Mouse (Mus musculus): ENCODE results near the gene Wdr91.

Wdr91 gene

DNA sequence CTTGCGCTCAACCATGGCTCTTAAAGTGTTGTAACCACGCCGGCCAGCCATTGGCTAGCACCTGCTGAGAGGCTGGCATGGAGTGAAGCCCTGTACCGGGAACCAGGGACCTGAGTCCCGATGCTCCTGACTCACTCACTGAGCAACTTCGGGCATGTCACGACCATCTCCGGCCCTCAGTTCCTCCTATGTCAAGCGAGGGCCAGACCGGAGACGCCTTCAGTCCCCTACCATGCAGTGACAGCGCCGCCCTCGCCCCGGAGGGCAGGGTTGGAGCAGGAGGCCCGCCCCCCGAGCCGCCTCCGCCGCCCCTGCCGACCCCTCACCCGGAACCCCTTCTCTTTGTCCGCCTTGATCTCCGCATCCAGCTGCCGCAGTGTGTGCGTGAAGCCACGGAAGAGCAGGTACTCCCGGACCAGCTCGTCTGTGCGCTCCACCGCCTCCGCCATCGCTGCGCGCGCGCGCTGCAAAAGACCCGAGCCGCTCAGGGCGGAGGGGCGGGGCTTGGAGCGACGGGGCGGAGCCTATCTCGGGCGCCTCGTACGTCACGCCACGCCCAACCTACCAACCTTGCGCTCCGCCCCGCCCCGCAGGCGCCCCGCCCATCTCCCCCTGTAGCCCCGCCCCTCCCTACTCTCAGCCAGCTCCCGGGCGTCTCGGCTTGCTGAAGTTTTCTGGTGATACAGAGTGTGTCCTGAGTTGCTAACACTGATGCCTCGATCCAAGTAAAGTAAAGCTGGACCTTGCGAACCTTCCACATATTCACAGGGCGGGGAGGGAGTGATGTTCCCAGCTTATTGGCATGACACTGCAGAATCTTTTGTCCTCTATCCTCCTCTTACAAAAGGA, at the start of gene Wdr91:
Gene Wdr91, minus strand, starts transcription at position 506 of the 849 bp plus-strand sequence.
- peak; percentile 76 to 88 for DNase-seq (ENCODE audit: low read depth in 1 of 2, low spot score in 2 of 2)

DNA sequence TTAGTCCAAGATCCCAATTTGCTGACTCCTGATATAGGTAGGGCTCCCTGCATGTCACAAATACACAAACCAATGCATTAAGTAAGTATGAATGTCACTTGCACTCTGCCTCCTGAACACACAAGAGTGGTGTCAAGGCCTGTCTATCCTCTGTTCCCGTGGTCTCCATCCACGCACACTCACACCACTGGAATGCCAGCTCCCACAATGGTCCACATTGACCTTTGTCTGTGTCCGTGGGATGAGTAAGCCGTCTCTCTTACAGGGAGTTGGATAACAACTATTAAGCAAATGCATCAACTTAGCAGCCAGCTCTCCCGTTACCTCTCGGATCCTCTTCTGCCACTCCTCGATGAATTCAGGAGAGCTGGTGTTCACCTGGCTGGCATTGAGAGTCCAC, 48.5 kb upstream of the Wdr91 start:
- DNase-seq (ENCODE audit: low read depth in 1 of 2, low spot score in 2 of 2), result no peak

DNA sequence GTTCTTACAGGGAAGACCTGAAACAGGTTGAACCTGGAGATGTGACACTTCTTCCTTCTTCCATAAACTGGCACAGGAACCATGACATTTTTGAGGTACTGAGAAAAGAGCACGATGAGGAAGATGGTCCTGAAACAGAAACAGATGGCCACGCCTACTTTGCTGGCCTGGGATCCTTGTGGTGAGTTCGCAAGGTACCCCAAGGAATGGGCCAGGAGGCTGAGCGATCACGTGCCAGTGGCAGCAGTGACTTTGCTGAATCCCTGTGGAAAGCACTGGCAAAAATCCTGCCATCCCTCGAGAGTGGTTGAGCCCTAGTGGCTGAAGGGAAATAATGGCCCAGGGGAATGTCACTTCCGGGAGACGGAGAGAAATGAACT, 45.2 kb upstream of the Wdr91 start:
- no peak for DNase-seq (ENCODE audit: low read depth in 1 of 2, low spot score in 2 of 2)

DNA sequence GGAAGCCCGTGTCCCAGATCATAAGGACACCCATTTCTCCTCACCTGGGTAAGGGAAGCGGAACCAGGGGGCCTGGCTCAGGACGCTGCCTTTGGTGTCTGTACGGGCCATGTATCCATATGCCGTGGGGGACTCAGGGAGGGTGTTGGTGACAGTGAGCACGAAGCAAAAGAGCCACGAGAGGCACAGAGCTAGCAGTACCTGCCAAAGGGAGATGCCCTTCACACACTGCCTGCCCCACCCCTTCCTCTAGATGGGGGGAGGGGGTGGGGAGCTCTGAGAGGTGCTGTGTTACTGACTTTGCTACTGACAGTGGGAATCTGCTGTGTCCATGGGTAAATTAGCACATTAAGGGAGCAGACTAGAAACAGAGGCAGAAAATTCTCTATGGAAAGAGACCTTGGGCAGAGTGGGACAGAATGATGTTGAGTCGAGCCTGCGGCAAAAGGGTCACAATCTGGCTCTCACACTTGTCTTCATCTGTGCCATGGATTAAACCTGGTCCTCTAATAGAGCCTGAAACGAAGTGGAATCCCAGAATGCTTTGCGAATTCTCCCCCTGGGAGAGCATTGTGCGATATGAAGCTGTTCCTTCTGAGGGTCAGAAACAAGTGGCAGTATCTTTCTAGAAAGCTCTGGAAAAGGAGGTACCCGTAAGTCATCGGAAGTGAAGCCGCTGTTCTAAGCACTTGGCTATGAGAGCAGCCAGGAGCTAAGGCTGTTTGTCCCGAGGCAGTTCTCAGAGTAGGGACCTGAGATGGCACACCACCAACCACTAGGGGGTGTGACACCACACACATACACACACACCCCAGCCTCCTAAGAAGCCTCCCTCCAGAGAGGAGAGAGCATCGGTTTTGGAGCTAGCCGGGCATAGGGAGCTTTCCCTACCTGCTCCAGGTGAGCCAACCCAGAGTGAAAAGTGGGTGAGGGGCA, 44.5 kb upstream of the Wdr91 start:
- no peak for DNase-seq (ENCODE audit: low read depth in 1 of 2, low spot score in 2 of 2)

DNA sequence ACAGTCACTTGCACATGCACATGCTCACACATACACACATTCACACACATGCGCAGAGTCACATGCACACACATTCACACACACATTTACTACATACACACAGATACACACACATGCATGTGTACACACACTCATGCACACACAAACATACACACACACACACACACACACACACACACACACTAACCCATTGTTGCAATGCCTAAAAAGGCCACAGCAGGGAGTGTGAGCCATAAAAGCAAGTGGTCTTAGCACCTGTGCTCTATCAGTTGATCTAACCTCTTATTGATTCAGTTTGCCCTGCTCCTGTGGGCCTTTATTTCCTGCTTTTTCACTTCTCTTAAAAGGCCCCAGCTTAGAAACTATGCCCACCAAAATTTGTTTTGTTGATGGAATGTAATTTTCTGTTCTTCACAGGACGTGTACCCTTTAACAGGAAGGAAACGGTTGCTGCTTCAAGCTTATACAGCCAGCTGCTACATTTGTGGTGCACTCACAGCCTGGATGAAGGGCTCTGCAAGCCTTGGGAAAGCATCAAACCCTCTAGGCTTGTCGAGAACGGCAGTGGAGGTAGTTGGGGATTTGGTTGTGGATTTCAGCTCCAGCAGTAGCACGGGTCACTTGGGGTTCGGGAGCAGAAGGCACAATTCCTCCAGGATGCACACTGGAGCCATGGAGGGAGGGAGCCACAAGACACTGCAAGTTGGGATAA, 41.4 kb upstream of the Wdr91 start:
- DNase-seq (ENCODE audit: low read depth in 1 of 2, low spot score in 2 of 2), result no peak

DNA sequence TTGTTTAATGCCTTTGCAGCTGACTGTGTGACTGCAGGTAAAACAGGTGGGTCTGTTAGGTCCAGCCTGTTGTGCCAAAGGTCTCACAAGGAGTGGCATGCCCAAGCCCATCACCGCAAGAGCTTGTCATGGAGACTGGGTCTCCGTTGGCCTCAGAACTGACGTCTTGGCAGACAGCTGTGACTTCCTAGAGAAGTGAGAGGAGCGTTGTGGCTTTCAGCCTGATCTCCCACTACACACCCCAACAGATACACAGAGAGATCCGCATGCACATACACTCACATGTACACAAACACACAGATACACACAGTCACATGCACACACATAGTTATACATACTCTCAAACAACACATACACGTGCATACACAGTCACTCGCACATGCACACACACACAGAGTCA, 40.8 kb upstream of the Wdr91 start:
- DNase-seq (ENCODE audit: low read depth in 1 of 2, low spot score in 2 of 2), result no peak

DNA sequence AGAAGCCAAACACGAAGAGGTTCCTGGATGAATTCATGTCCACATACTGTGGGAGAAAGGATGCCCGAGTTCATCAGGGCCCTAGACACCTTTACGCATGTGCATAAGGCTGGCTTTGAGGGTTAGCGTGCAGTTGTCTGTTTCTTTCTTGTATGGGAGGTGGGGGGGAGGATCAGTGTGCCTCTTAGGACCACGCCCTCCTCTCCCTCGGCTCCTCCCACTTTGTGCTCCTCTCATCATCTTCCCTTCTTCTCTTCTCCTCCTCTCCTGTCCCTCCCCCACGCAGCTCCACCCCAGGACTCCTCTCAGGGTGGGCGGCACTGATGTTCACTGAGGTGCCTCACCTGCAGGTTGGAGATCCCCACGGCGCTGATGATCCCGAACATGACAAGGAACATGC, 37.8 kb upstream of the Wdr91 start:
- no peak for DNase-seq (ENCODE audit: low read depth in 1 of 2, low spot score in 2 of 2)

DNA sequence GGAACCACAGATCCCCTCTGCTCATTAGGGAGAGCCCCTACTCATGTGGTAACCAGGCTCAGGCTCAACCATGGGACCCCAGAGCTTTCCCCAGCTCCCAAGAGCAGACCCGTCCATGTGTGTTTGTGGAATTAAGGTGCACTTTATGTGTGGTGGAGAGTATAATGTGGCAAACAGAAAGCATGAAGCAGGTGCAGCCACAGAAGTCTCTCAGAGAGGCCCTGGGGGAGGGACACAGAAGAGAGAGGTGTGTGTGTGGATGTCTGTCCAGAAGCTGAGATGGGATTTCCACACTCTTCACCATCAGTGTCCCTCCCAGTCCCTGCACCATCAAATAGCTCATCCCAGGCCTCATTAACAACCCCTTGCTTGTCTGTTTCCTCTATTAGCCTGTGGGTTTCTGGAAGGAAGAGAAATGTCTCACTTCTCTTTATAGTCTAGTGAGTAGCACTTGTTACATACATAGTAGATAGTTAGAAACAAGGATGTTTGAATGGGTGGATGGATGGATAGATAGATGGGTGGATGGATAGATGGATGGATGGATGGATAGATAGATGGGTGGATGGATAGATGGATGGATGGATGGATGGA, 35.9 kb upstream of the Wdr91 start:
- no peak for DNase-seq (ENCODE audit: low read depth in 1 of 2, low spot score in 2 of 2)

DNA sequence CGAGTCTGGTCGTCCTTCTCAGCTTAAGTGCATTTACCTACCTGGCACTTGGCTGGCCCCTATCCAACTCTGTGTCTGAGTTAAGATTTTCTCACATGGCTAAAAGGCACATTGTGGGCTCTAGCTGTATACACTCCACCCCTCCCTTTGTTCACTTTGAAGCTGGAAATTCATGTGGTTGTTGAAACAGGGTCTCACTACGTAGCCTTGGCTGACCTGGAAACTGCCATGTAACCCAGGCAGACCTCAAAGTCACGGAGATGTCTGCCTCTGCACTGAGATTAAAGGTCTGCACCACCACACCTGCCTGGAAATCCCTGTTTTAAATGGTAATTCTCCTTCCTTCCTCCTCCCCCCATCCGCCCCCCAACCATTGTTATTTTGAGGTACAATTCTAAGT, 32.8 kb upstream of the Wdr91 start:
- DNase-seq (ENCODE audit: low read depth in 1 of 2, low spot score in 2 of 2), result no peak

DNA sequence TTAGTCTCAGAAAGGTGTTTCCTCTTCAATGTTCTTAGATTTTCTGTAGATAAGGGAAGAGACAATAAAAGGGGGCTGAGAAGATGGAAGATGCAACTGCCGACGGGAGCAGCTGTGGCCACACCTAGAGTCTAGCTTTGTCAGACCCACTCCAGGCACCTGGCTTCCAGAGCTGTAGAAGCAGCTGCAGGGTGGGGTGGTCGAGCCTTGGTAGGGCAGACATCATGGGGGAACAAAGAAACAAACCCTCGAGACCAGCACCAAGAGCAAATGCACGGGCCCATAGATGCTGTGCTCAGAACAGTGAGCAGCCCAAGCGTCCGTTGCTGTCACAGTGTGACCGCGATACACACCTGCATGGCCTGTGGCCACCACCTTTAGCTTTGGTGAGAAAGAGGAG, 31.8 kb upstream of the Wdr91 start:
- DNase-seq (ENCODE audit: low read depth in 1 of 2, low spot score in 2 of 2), result no peak

DNA sequence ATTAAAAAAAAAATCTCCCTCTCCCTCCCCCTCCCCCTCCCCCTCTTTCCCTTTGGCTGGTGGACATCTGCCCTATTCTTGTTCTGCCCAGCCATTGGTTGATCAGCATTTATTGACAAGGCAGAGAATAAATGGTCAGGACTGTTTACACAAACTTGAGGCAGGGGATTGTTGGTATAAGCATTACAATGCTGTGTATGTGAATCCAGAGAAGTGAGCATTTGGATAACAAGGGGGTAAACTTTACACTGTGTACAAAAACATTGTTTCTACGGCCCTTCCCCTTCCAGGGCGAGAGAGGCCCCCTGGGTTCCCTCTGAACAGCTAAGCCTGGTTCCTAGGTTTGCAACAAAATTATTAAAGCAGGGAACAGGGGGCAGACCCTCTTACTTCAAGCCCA, 30.8 kb upstream of the Wdr91 start:
- DNase-seq (ENCODE audit: low read depth in 1 of 2, low spot score in 2 of 2), result no peak

DNA sequence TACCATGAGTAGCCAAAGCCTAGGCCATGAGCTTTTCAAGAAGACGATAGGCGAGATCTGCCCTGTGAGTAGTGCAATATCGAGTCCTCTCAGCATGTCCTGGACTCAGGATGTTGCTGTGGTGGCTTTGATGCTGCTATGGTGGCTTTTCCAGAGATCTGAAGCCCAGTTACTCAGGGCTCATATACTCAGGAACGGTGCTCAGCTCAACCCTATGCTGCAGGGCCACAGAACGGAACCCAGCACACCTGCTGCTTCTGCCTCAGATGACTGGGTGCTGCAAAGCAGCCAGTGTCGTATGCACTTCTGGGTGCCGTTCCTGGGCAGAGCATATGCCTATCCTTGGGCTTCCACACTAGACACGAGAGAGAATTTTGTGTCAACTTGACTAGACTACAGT, 28.8 kb upstream of the Wdr91 start:
- DNase-seq (ENCODE audit: low read depth in 1 of 2, low spot score in 2 of 2), result no peak

DNA sequence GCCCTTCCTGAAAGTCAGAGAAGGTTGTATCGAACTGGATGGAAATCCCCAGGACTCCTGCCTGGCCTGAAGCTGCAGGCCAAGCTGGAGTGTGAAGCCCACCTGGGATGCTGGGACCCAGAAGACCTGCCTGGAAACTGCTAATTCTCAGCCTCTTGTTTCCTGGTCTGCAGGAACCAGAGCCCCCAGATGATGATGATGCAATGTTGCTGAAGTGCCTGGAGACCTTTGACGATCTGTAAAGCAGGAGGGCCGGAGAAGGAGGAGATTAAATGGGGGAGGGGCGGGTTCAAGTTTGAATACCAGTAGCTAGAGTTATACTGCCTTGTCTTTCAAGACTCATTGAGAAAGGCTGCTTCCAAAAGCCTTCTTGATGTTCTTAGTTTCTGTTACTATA, 28.3 kb upstream of the Wdr91 start:
- DNase-seq (ENCODE audit: low read depth in 1 of 2, low spot score in 2 of 2), result no peak

DNA sequence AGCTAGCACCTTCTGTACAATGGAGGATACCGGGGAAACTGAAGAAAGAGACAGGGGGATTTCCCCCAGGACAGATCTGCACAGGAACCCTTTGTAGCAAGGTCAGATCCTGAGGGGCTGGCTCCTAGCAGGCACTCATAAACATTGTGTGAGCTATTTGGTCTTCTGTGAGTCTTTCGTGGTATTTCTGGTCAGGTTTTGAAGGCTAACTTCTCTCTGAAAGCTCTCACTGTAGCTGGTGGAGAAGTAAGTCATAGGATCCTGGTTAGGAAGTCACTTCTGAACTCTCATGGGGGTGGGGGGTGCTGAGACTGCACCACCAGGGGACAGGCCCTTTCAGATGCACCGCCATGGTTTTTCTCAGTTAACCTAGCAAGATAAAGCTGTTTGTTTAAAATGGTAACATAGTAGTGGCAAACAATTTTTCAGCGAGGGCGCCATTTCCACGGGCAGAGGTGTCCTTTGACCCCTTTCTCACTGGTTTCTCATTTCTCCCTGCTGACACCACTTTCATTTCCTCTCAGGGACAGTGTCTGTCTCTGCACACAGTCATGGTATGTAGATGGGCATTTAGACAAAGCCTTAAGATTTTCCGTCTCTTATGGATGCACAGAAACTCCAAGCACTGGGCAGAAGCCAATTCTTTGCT, 27.7 kb upstream of the Wdr91 start:
- DNase-seq (ENCODE audit: low read depth in 1 of 2, low spot score in 2 of 2), result no peak

DNA sequence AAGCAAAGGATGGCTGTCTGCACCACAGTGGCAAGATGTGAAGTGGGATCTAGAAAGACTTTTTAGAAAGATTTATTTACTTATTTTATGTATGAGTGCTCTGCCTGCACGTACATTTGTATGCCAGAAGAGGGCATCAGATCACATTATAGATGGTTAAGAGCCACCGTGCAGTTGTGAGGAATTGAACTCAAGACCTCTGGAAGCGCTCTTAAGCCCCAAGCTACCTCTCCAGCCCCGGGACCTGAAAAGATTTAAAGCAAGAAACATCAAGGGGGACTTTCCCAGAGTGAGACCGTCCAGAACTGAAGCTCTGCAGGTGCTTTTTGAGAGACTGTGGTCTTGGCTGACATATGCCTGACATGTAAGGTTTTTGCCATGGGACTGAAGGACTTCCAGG, 26.1 kb upstream of the Wdr91 start:
- DNase-seq (ENCODE audit: low read depth in 1 of 2, low spot score in 2 of 2), result no peak

DNA sequence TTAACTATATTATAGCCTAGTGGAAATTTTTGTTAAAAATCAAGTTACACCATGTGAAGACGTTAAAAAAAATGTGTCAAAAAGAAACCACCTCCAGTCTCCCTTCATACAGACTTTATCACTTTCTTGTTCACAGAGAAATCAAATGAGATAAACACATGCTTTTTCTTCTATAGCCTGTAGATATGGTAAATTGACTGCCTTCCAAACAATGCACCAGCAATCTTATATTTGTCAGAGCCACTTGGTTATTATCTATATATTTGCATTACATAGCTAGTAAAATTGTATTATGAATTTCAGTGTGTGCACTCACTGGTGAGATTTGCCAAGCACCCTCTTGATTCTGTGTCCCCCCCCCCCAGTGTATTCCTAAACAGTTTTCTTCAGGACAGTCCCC, 22.0 kb upstream of the Wdr91 start:
- DNase-seq (ENCODE audit: low read depth in 1 of 2, low spot score in 2 of 2), result no peak

DNA sequence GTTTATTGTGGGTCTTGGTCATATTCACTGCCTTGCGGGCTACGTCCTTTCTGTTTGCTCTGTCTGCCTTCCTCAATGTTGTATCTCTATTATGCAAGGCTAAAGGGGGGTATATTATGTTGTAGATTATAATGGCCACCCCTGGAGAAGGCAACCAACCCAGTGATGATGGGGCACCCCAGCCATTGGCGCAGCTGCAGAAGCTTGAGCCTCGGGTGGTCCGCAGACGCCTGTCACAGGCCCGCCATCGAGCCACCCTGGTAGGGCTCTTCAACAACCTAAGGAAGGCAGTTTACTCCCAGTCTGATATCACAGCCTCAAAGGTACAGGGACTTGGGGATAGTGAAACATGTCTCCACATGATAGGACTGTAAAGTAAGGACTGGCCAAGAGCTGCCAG, 16.9 kb upstream of the Wdr91 start:
- no peak for DNase-seq (ENCODE audit: low read depth in 1 of 2, low spot score in 2 of 2)

DNA sequence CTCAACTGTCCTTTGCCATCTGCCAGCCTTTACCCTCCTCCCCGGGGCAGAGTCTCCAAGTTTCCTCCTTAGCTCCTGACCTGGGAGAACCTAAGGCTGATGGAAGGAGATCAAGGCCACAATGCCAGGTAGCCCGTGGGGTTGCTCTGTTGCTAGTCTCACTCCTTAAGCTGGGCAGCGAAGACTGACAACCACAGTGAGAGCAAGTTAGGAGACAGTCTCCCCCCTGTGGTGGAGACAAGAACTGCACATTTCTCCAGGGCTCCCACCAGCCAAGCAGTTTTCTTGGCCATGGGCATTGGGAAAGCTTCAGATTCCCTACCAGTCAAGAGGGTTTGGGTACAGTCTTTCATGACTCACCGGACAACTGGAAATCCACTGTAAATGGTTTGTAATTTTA, 16.5 kb upstream of the Wdr91 start:
- peak in 1 of 2 experiments; percentile 46 for DNase-seq (ENCODE audit: low read depth in 1 of 2, low spot score in 2 of 2)

DNA sequence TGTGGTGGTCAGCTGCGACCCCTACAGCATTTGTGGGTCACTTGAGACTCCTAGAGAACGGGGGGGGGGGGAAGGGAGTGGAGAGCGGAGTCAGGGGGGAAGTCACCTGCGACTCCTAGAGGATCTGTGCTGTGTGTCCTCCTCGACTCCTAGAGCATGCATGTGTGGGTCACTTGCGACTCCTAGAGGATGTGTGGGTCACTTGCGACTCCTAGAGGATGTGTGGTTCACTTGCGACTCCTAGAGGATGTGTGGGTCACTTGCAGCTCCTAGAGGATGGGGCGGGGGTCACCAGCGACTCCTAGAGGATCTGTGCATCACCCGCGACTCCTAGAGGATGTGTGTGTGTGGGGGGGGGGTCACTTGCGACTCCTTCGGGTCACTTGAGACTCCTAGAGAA, 11.3 kb upstream of the Wdr91 start:
- DNase-seq (ENCODE audit: low read depth in 1 of 2, low spot score in 2 of 2), result peak in 1 of 2 experiments; percentile 21

DNA sequence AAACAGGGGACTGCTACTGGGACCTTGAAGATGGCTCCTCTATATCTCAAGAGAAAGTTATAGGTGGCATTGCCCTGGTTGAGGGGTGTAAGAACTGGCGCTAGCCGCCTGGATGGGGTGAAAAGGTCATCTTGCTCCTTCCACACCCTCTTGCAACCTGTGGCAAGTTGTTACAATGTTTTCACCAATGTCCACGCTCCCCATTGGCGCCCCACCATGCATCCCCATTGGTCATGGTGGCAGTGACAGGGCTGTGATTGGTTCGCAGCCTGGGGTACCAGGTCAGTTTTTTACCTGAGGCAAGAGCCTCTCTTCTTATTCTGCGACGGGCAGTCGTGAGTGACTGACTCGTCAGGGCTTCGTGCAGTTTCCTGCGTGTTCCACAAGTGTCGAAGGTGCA, 10.0 kb upstream of the Wdr91 start:
- DNase-seq (ENCODE audit: low read depth in 1 of 2, low spot score in 2 of 2), result no peak

DNA sequence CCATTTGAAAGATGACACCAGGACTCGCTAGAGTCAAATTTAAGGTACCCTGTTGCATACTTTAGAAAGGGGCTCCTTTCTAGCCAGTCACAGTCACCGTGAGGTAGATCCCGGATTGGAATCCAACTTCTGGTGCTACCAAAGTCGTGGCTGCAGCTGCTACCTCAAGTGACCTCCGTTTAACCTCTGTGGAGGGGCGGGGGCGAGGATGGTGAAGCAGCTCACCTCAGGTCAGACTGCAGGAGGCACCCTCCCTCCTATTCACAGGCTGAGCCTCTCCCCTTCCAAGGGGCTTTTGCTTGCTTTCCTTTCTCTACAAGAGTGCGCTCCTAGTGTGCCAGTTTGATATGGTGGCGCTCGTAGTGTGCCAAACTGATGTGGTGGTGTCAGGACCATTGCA, 9.3 kb upstream of the Wdr91 start, which contains the start of gene Stra8:
Gene Stra8, plus strand, starts transcription at position 208 of the 400 bp plus-strand sequence.
- DNase-seq (ENCODE audit: low read depth in 1 of 2, low spot score in 2 of 2), result no peak

Measured in monocyte, adult 2 months (primary cell).